Mouse (Mus musculus) neural tube, embryonic 12.5 days (tissue): ENCODE data around the gene Tmem18. TPM values are rescaled to one million over a fixed set of nuclear protein-coding genes. Genes with fewer than 3 reads are reported as not detected.

ENCODE experiments used
- ATAC-seq: fragments of 200-750 bp; cut with Nextera tagmentation; 2 replicates; pipeline ENCODE4 v1.8.0; 2017; ENCODE audit warnings: low read depth, mild to moderate bottlenecking, moderate TSS enrichment, moderate library complexity; ENCODE audit not compliant: low FRiP score
- H3K27ac ChIP-seq: fragments of 300-500 bp; sonication (generic); 2 replicates; pipeline ENCODE4 v1.5.1; 2016
- H3K27me3 ChIP-seq: fragments of 300-500 bp; sonication (generic); replicated peaks from 2 replicates; pipeline ENCODE4 v1.6.1; 2016; ENCODE audit warnings: mild to moderate bottlenecking
- H3K36me3 ChIP-seq: fragments of 300-500 bp; sonication (generic); 2 replicates; pipeline ENCODE4 v1.6.1; 2016; ENCODE audit warnings: mild to moderate bottlenecking
- H3K4me1 ChIP-seq: fragments of 300-500 bp; sonication (generic); 2 replicates; pipeline ENCODE4 v1.6.1; 2016
- H3K4me2 ChIP-seq: fragments of 300-500 bp; sonication (generic); replicated peaks from 2 replicates; pipeline ENCODE4 v1.6.1; 2016; ENCODE audit warnings: mild to moderate bottlenecking
- H3K4me3 ChIP-seq: fragments of 300-500 bp; sonication (generic); 2 replicates; pipeline ENCODE4 v1.5.1; 2016
- H3K9ac ChIP-seq: fragments of 300-500 bp; sonication (generic); 2 replicates; pipeline ENCODE4 v1.6.1; 2016; ENCODE audit warnings: mild to moderate bottlenecking
- H3K9me3 ChIP-seq: fragments of 300-500 bp; sonication (generic); 2 replicates; pipeline ENCODE4 v1.6.1; 2016; ENCODE audit warnings: mild to moderate bottlenecking
- WGBS: fragments of 180-500 bp; shearing (Covaris S2); methylation state at CpG from one replicate; pipeline ENCODE4 v1.1.7; 2016; 5-methylcytosine and 5-hydroxymethylcytosine counted together
- microRNA-seq: library from miRNA; unstranded; fragments of <30 nt; microRNA quantifications from one replicate; pipeline ENCODE4, GENCODE M21; 2017
- polyA plus RNA-seq: library from polyadenylated mRNA; unstranded; fragments of >200 nt; fragmentation: Nextera tagmentation; extraction: Ambion mirVana; gene quantifications from 2 replicates; pipeline ENCODE4 v1.2.1, GENCODE M21; 2016

The Tmem18 gene
- polyA plus RNA-seq, 1 experiment from 2014 or later, result 28.1 TPM

DNA sequence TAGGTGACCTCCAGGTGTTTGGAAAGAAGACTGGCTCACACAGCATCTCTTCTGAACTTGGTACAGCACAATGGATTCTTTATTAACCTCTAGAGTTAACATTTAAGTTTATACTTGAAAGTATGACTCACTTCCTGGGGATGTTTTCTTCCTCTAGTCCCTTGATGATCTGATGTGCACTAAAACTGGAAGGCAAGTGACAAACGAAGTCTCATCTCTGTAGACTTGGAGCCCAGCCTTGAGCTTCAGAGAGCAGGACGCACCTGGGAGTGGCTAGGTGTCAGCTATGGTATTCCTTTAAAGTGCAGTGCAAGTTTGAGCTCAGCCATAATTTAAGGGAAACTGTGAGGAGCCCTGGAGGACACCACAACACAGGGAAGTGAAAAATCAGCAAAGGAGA is 15.2 kb downstream of the Tmem18 start:
- no peak for ATAC-seq
- Histone ChIP-seq H3K27ac (no peak overlapping the region), H3K4me2 (no peak overlapping the region), H3K27me3 (no peaks in the 10 kb centered on the region), H3K4me3 (no peak overlapping the region), H3K36me3 (no peaks in the 10 kb centered on the region), H3K9me3 (no peaks in the 10 kb centered on the region), H3K9ac (no peak overlapping the region), H3K4me1 (no peaks in the 10 kb centered on the region)
- WGBS, result 80% methylated on average over 2 of the region's 2 CpGs

DNA sequence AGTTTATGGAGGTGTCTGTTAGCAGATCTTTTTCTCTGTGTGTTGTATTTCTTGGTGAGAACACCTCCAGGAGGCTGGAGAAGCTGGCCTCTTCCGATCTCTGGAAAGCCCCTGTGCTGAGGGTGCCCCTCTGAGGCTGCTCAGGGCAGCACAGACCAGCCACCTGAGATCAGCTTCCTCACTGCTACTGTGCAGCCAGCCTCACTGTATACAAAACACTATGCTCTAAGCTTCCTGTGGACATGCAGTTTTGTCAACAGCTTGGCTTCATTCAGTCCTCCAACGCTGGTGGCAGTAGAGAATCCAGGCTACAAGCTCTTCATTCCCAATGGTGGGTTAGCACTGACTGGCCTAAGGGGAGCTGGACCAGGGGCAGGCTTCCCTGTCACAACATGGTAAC is 15.8 kb downstream of the Tmem18 start:
- Histone ChIP-seq H3K9ac (no peak overlapping the region), H3K36me3 (no peaks in the 10 kb centered on the region), H3K9me3 (no peaks in the 10 kb centered on the region), H3K4me2 (no peak overlapping the region), H3K27ac (no peak overlapping the region), H3K4me3 (no peak overlapping the region), H3K27me3 (no peaks in the 10 kb centered on the region), H3K4me1 (no peaks in the 10 kb centered on the region)
- WGBS, result 80% methylated on average over 2 of the region's 2 CpGs
- ATAC-seq, result no peak

DNA sequence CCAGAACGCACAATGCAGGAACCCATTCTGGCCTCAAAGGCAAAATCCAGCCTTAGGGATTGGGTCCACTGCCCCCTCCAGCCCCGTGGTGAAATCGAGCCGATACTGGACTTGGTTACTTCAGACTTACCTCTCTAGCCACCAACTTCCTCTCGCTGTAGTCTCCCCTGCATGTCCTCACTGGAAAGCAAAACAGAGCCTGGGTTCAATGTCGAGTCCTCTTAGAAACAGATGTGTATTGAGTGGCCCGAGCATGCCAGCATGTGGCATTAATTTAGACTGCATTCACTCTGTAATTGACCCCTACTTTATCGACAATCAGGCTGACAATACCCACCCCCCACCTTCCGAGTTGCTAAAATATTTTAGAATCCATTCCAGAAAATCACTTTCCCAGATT is 19.8 kb downstream of the Tmem18 start:
- no peaks in the 10 kb centered on the region for H3K9me3 ChIP-seq
- H3K27ac ChIP-seq, result no peak overlapping the region
- H3K9ac ChIP-seq, result no peak overlapping the region
- no peak overlapping the region for H3K4me3 ChIP-seq
- ATAC-seq, result no peak
- 72% methylated on average over 9 of the region's 9 CpGs for WGBS
- no peaks in the 10 kb centered on the region for H3K27me3 ChIP-seq
- H3K36me3 ChIP-seq, result no peaks in the 10 kb centered on the region
- no peak overlapping the region for H3K4me2 ChIP-seq
- H3K4me1 ChIP-seq, result no peaks in the 10 kb centered on the region

DNA sequence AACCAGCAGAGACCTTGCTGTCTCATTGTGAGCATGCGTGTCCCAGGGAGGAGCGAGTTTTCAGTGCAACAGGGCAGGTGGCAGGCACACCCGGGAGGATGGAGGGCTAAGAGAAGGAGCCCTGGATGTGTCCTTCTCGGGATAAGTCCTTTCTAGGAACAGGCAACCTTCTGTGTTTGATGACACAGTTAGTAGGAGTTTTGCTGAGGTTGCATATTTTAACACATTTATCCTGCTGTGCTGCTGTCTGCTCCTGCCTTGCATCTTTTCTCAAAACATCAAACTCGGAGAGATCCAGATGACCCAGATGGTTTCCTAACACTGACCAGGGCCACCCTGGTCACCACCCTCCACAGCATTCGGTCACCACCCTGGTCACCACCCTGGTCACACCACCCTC is 20.6 kb downstream of the Tmem18 start:
- Histone ChIP-seq H3K27me3 (no peaks in the 10 kb centered on the region), H3K4me3 (no peak overlapping the region), H3K4me1 (no peaks in the 10 kb centered on the region), H3K9me3 (no peaks in the 10 kb centered on the region), H3K4me2 (no peak overlapping the region), H3K36me3 (no peaks in the 10 kb centered on the region), H3K27ac (no peak overlapping the region), H3K9ac (no peak overlapping the region)
- no peak for ATAC-seq
- WGBS, result 81% methylated on average over 6 of the region's 6 CpGs

DNA sequence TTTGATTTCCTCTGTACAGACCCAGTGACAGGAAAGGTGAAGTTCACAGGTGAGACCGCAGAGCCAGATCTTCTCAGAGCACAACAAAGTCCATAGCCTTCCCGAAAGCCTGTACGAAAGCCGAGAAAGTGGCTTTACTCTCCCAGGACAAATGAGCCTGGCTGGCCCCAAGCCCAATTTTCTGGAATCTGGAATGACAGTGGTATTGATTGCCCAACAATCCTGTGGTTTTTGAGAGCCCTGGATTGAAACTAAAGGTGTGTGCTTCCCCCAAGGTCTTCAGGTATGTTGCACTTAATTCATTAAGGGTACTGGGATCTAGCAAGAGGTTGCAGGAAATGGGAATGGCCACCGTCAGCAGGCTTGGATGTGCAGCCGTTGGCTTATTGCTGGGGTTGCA is 21.7 kb downstream of the Tmem18 start:
- no peak for ATAC-seq
- Histone ChIP-seq H3K27ac (no peak overlapping the region), H3K4me3 (no peak overlapping the region), H3K9me3 (no peaks in the 10 kb centered on the region), H3K27me3 (no peaks in the 10 kb centered on the region), H3K36me3 (no peaks in the 10 kb centered on the region), H3K4me1 (no peaks in the 10 kb centered on the region), H3K9ac (no peak overlapping the region), H3K4me2 (no peak overlapping the region)
- 92% methylated on average over 6 of the region's 6 CpGs for WGBS

DNA sequence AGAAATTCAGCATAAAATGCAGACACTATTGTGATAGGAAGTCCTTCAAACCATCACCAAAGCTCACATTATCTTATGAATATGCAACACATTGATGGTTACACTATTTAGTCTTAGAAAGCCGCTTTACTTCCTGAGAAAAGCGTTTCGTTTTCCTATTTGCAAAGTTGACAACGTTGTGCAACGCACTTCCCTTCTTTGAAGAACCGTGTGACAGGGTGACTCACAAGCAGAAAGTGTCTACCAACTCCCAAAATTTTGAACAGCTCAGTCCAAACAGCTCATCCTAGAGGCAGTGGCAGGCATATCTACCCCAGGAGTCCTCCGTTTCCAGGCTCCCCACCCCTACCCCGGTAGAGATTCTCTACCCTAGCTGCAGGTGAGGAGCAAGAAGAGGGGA is 22.5 kb downstream of the Tmem18 start:
- no peak overlapping the region for H3K9ac ChIP-seq
- 81% methylated on average over 8 of the region's 8 CpGs for WGBS
- no peak overlapping the region for H3K4me2 ChIP-seq
- H3K4me3 ChIP-seq, result no peak overlapping the region
- no peak overlapping the region for H3K27ac ChIP-seq
- H3K4me1 ChIP-seq, result no peaks in the 10 kb centered on the region
- no peaks in the 10 kb centered on the region for H3K27me3 ChIP-seq
- no peaks in the 10 kb centered on the region for H3K9me3 ChIP-seq
- ATAC-seq, result no peak
- no peaks in the 10 kb centered on the region for H3K36me3 ChIP-seq

DNA sequence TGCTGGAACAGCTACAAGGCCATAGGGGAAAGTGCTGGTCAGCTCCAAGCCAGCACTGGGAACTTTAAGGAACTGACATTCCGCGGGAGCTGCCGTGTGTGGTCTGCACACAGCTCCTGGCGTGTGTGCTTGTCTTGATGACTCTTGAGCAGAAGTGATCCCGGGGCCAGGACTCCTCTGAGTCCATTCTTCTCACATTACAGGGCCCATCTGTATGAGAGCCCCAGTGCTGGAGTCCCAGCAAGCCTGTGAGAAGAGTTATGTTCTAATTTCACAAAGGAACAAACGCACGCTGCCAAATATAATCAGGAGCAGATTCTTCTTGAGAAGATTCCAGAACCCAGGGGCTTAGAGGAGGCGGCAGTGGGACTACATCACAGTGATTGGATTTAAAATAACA is 34.2 kb downstream of the Tmem18 start:
- no peak overlapping the region for H3K4me3 ChIP-seq
- ATAC-seq, result no peak
- H3K4me1 ChIP-seq, result no peaks in the 10 kb centered on the region
- H3K9me3 ChIP-seq, result no peaks in the 10 kb centered on the region
- H3K36me3 ChIP-seq, result no peaks in the 10 kb centered on the region
- no peak overlapping the region for H3K9ac ChIP-seq
- no peaks in the 10 kb centered on the region for H3K27me3 ChIP-seq
- H3K27ac ChIP-seq, result no peak overlapping the region
- 66% methylated on average over 8 of the region's 8 CpGs for WGBS
- no peak overlapping the region for H3K4me2 ChIP-seq

DNA sequence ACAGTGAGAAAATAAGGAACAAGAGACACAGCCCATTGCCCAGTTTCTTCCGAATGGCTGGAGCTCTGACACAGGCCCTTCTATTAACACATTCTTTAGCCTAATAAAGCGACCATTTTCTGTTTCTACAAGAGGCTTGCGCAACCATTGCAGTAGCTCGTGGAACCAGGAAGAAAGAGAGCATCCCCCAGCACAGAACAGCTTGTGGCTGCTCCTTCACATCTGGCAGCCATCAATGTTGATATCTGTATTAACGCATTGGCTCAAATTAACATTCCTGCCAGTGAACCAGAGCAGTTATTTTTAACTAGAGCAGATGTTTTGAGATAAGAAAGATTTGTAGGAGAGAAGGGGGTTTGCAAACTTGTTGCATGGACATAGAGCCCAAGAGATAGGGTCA is 44.2 kb downstream of the Tmem18 start:
- 71% methylated on average over 5 of the region's 5 CpGs for WGBS

DNA sequence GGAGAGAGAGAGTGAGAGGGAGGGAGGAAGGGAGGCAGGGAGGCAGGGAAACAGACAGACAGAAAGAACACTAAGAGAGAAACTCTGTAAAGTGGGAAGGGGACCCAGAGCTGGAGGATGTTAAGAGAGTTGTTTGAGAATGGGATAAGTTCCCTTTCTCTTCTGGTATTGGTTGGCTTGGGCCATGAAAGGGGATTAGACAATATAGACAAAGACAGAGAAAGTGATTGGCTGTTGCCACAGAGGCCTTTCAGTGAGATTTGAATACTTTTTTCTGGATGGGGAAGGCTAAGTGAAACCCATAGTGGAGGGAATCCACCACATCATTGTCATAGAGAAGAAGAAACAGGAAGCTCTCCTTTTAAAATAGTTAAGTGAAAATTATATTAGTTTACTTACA is 50.3 kb downstream of the Tmem18 start:
- H3K4me1 ChIP-seq, result no peaks in the 10 kb centered on the region
- H3K9me3 ChIP-seq, result no peaks in the 10 kb centered on the region
- no peaks in the 10 kb centered on the region for H3K36me3 ChIP-seq
- no peak overlapping the region for H3K4me3 ChIP-seq
- no peak overlapping the region for H3K4me2 ChIP-seq
- no peaks in the 10 kb centered on the region for H3K27me3 ChIP-seq
- H3K9ac ChIP-seq, result no peak overlapping the region
- no peak for ATAC-seq
- H3K27ac ChIP-seq, result no peak overlapping the region

More for the DNA sequence above, 44.2 kb downstream of the Tmem18 start:
- Histone ChIP-seq H3K27me3 (no peaks in the 10 kb centered on the region), H3K4me1 (no peaks in the 10 kb centered on the region), H3K9ac (no peak overlapping the region), H3K27ac (no peak overlapping the region), H3K9me3 (no peaks in the 10 kb centered on the region), H3K36me3 (no peaks in the 10 kb centered on the region), H3K4me2 (no peak overlapping the region), H3K4me3 (no peak overlapping the region)
- no peak for ATAC-seq

Small RNAs within 50 kb of the gene (microRNA-seq; reads per million reads assigned to microRNA genes)
- not detected for gene Gm25243

Other genes starting within 250 kb of the Tmem18 start
- gene Sntg2, start 211.1 kb upstream of the Tmem18 start, polyA plus RNA-seq, result 1.2 and 2.3 TPM in 2 replicates